Mouse (Mus musculus) hindbrain, embryonic 13.5 days (tissue): ENCODE results near the gene Igf2bp3. TPM values are rescaled to one million over a fixed set of nuclear protein-coding genes. Genes with fewer than 3 reads are reported as not detected.

Source experiments
- ATAC-seq: fragments of 200-750 bp; cut with Nextera tagmentation; 2 replicates; pipeline ENCODE4 v1.8.0; 2017; ENCODE audit warnings: moderate TSS enrichment; ENCODE audit not compliant: low FRiP score
- H3K27ac ChIP-seq: fragments of 300-500 bp; sonication (generic); 2 replicates; pipeline ENCODE4 v1.5.1; 2015; ENCODE audit warnings: inconsistent platforms, mild to moderate bottlenecking, moderate library complexity
- H3K27me3 ChIP-seq: fragments of 300-500 bp; sonication (generic); 2 replicates; pipeline ENCODE4 v1.6.1; 2015; ENCODE audit warnings: mild to moderate bottlenecking, inconsistent platforms
- H3K36me3 ChIP-seq: fragments of 300-500 bp; sonication (generic); 2 replicates; pipeline ENCODE4 v1.6.1; 2015; ENCODE audit warnings: mild to moderate bottlenecking, inconsistent platforms
- H3K4me1 ChIP-seq: fragments of 300-500 bp; sonication (generic); replicated peaks from 2 replicates; pipeline ENCODE4 v1.6.1; 2015; ENCODE audit warnings: inconsistent platforms
- H3K4me2 ChIP-seq: fragments of 300-500 bp; sonication (generic); 2 replicates; pipeline ENCODE4 v1.6.1; 2015; ENCODE audit warnings: inconsistent platforms, mild to moderate bottlenecking, moderate library complexity
- H3K4me3 ChIP-seq: fragments of 300-500 bp; sonication (generic); 2 replicates; pipeline ENCODE4 v1.5.1; 2015; ENCODE audit warnings: mild to moderate bottlenecking, inconsistent platforms
- H3K9ac ChIP-seq: fragments of 300-500 bp; sonication (generic); 2 replicates; pipeline ENCODE4 v1.6.1; 2015; ENCODE audit warnings: mild to moderate bottlenecking, inconsistent platforms
- H3K9me3 ChIP-seq: fragments of 300-500 bp; sonication (generic); 2 replicates; pipeline ENCODE4 v1.6.1; 2016; ENCODE audit warnings: inconsistent platforms
- WGBS: fragments of 180-500 bp; shearing (Covaris S2); methylation state at CpG from one replicate; pipeline ENCODE4 v1.1.7; 2015; 5-methylcytosine and 5-hydroxymethylcytosine counted together
- polyA plus RNA-seq: library from polyadenylated mRNA; unstranded; fragments of >200 nt; fragmentation: Nextera tagmentation; extraction: Ambion mirVana; gene quantifications from 2 replicates; pipeline ENCODE4 v1.2.1, GENCODE M21; 2015

The Igf2bp3 gene
- polyA plus RNA-seq, 1 experiment from 2014 or later = 45.0 TPM

- H3K27me3 ChIP-seq = no peaks in the 10 kb centered on the region
- no peak overlapping the region for H3K4me2 ChIP-seq
- no peaks in the 10 kb centered on the region for H3K9me3 ChIP-seq
- no peak for ATAC-seq
- H3K4me1 ChIP-seq = peaks cover 36% of the 10 kb centered on the region
- no peak overlapping the region for H3K4me3 ChIP-seq
- peaks cover 22% of the 10 kb centered on the region for H3K36me3 ChIP-seq
- H3K27ac ChIP-seq = no peak overlapping the region
- no peak overlapping the region for H3K9ac ChIP-seq
- WGBS = 83% methylated on average over 1 of the region's 1 CpGs
These were observed 8.3 kb downstream of the Igf2bp3 start for GRCm38 (mm10) chr6:49206416-49206815.

DNA sequence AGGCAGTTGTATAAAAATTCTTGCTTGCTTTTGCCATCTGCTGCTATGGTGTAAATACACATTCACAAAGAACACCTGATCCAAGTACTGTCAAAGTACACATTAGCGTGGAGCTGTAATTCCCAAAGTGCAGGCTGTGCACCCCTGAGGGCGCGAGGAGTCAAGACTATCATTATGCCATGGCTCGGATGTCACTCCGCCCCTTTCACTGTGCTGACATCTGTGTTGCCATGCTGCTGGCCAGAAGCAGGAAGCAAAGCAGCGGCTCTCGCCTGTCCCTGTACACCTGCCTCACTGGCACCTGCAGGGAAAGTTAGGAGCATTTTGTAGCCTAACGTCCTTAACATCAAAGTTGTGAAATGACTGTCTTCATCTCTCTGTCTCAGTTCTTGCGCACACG, 19.6 kb downstream of the Igf2bp3 start:
- Histone ChIP-seq H3K27me3 (no peaks in the 10 kb centered on the region), H3K4me2 (no peak overlapping the region), H3K9ac (no peak overlapping the region), H3K4me3 (no peak overlapping the region), H3K9me3 (0 out of 2 replicates have a peak, but pooled peaks cover 1% of the 10 kb centered on the region), H3K27ac (no peak overlapping the region), H3K36me3 (peaks cover 22% of the 10 kb centered on the region), H3K4me1 (peaks cover 10% of the 10 kb centered on the region)
- no peak for ATAC-seq
- 77% methylated on average over 10 of the region's 10 CpGs for WGBS

DNA sequence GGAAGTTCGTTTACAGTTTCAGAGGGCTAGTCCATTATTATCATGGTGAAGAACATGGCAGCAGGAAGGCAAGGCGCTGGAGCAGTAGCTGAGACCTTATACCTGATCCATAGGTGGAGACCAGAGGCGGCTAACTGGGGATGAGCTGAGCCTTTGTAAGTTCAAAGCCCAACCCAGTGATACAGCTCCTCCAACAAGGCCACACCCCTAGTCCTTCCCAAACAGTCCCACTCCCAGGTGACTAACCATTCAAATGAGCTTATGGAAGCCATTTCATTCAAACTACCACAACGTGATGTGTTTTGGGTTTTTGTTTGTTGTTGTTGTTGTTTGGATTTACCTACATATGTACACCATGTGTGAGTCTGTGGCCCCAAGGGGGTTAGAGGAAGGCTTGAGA, 20.2 kb downstream of the Igf2bp3 start:
- no peak overlapping the region for H3K4me2 ChIP-seq
- H3K4me1 ChIP-seq = peaks cover 10% of the 10 kb centered on the region
- H3K27me3 ChIP-seq = no peaks in the 10 kb centered on the region
- no peak overlapping the region for H3K9ac ChIP-seq
- 96% methylated on average over 4 of the region's 4 CpGs for WGBS
- 0 out of 2 replicates have a peak, but pooled peaks cover 3% of the 10 kb centered on the region for H3K9me3 ChIP-seq
- no peak overlapping the region for H3K27ac ChIP-seq
- no peak overlapping the region for H3K4me3 ChIP-seq
- peaks cover 22% of the 10 kb centered on the region for H3K36me3 ChIP-seq
- no peak for ATAC-seq

DNA sequence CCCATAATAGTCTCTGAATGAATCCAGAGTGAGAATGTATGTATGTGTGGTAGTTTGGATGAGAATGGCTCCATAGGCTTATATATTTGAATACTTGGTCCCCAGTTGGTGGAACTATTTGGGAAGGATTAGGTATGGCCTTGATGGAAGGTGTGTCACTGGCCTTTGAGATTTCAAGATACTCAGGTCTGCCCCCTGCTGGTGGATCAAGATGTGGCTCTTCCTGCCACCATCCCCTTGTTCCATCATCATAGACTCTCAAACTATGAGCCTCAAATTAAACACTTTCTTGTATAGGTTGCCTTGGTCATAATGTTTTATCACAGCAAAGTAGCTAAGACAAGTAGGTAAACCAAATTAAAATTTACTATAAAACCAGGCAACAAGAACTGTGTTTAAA, 25.4 kb downstream of the Igf2bp3 start:
- H3K36me3 ChIP-seq = peaks cover 7% of the 10 kb centered on the region
- H3K27me3 ChIP-seq = no peaks in the 10 kb centered on the region
- no peak overlapping the region for H3K4me3 ChIP-seq
- H3K9me3 ChIP-seq = 0 out of 2 replicates have a peak, but pooled peaks cover 3% of the 10 kb centered on the region
- H3K4me2 ChIP-seq = no peak overlapping the region
- no peak overlapping the region for H3K9ac ChIP-seq
- H3K4me1 ChIP-seq = no peaks in the 10 kb centered on the region
- no peak for ATAC-seq
- H3K27ac ChIP-seq = no peak overlapping the region

DNA sequence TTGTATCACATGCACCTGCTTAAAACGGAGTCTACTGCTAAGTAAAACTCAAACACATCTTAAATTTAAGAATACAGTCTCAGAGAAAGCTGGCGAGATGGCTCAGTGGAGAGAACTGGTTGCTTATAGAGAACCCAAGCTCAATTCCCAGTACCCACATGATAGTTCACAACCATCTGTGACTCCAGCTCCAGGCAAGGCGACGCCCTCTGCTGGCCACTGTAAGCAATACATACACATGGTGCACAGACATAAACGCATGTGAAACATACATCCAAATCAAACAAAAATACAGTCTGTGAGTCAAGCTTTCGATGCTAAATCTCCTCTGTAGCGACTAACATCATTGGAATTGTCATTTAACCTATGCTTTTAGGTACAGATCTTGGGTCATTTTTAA, 27.5 kb downstream of the Igf2bp3 start:
- Histone ChIP-seq H3K9ac (no peak overlapping the region), H3K27ac (no peak overlapping the region), H3K4me3 (no peak overlapping the region), H3K36me3 (peaks cover 7% of the 10 kb centered on the region), H3K27me3 (no peaks in the 10 kb centered on the region), H3K9me3 (0 out of 2 replicates have a peak, but pooled peaks cover 3% of the 10 kb centered on the region), H3K4me1 (no peaks in the 10 kb centered on the region), H3K4me2 (no peak overlapping the region)
- ATAC-seq = no peak
- WGBS = 89% methylated on average over 7 of the region's 7 CpGs

GRCm38 (mm10) chr6:49176018-49176417, 38.7 kb downstream of the Igf2bp3 start:
- Histone ChIP-seq H3K4me3 (no peak overlapping the region), H3K27me3 (no peaks in the 10 kb centered on the region), H3K4me2 (no peak overlapping the region), H3K27ac (no peak overlapping the region), H3K4me1 (peaks cover 3% of the 10 kb centered on the region; the same call in 1 of the 2 replicates), H3K9ac (no peak overlapping the region), H3K36me3 (no peaks in the 10 kb centered on the region), H3K9me3 (no peaks in the 10 kb centered on the region)
- ATAC-seq = no peak
- 89% methylated on average over 5 of the region's 5 CpGs for WGBS

DNA sequence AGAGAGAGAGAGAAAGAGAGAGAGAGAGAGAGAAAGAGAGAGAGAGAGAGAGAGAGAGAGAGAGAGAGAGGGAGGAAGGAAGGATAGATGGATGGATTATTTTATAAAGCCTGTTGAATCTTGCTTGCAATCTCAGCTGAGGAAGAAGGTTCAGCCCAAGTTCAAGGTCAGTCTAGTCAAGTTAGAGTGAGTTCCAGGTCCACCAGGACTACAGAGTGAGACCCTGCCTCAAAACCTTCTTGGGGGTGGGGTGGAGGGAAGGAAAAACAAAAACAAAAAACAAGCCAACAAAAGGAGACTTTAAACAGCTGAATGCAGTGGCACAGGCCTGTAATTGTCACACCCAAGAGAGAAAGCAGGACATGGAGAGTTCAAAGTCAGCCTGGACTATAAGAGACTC, 40.1 kb downstream of the Igf2bp3 start:
- H3K9me3 ChIP-seq = no peaks in the 10 kb centered on the region
- no peak for ATAC-seq
- no peak overlapping the region for H3K27ac ChIP-seq
- no peak overlapping the region for H3K9ac ChIP-seq
- H3K27me3 ChIP-seq = no peaks in the 10 kb centered on the region
- no peak overlapping the region for H3K4me2 ChIP-seq
- H3K4me1 ChIP-seq = peaks cover 3% of the 10 kb centered on the region; the same call in 1 of the 2 replicates
- H3K4me3 ChIP-seq = no peak overlapping the region
- no peaks in the 10 kb centered on the region for H3K36me3 ChIP-seq

GRCm38 (mm10) chr6:49173674-49174073, 41.1 kb downstream of the Igf2bp3 start:
- peaks cover 3% of the 10 kb centered on the region; the same call in 1 of the 2 replicates for H3K4me1 ChIP-seq
- H3K27ac ChIP-seq = no peak overlapping the region
- no peak for ATAC-seq
- H3K4me3 ChIP-seq = no peak overlapping the region
- no peak overlapping the region for H3K9ac ChIP-seq
- no peak overlapping the region for H3K4me2 ChIP-seq
- WGBS = 83% methylated on average over 4 of the region's 4 CpGs
- H3K36me3 ChIP-seq = no peaks in the 10 kb centered on the region
- no peaks in the 10 kb centered on the region for H3K9me3 ChIP-seq
- no peaks in the 10 kb centered on the region for H3K27me3 ChIP-seq

DNA sequence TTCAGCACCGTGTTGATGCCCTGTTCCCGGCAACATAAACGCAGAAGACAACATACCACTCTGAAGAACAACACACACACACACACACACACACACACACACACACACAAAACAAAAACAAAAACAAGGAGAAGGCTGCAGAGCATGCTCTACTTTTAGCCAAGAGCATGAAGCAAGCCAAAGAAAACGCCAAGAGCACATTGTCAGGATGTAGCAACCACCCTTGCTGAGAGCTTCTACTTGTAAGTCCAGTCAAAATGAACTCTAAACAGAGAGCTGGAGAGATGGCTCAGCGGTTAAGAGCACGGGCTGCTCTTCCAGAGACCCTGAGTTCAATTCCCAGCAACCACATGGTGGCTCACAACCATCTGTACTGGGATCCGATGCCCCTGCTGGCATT, 41.5 kb downstream of the Igf2bp3 start:
- Histone ChIP-seq H3K4me3 (no peak overlapping the region), H3K4me2 (no peak overlapping the region), H3K27me3 (no peaks in the 10 kb centered on the region), H3K9me3 (no peaks in the 10 kb centered on the region), H3K27ac (no peak overlapping the region), H3K9ac (no peak overlapping the region), H3K4me1 (peaks cover 3% of the 10 kb centered on the region; the same call in 1 of the 2 replicates), H3K36me3 (no peaks in the 10 kb centered on the region)
- WGBS = 93% methylated on average over 7 of the region's 7 CpGs
- ATAC-seq = no peak

- Histone ChIP-seq H3K9me3 (no peaks in the 10 kb centered on the region), H3K4me1 (peaks cover 7% of the 10 kb centered on the region), H3K4me2 (no peak overlapping the region), H3K36me3 (no peaks in the 10 kb centered on the region; the same call in 1 of the 2 replicates), H3K4me3 (no peak overlapping the region), H3K27me3 (no peaks in the 10 kb centered on the region), H3K27ac (no peak overlapping the region), H3K9ac (no peak overlapping the region)
- 82% methylated on average over 5 of the region's 5 CpGs for WGBS
- no peak for ATAC-seq
These were observed 43.5 kb downstream of the Igf2bp3 start for GRCm38 (mm10) chr6:49171216-49171615.

GRCm38 (mm10) chr6:49168648-49169047, 46.1 kb downstream of the Igf2bp3 start:
- Histone ChIP-seq H3K9ac (no peak overlapping the region), H3K27me3 (no peaks in the 10 kb centered on the region), H3K4me3 (no peak overlapping the region), H3K4me1 (peaks cover 21% of the 10 kb centered on the region), H3K9me3 (no peaks in the 10 kb centered on the region), H3K27ac (no peak overlapping the region), H3K36me3 (no peaks in the 10 kb centered on the region; the same call in 1 of the 2 replicates), H3K4me2 (no peak overlapping the region)
- 77% methylated on average over 3 of the region's 3 CpGs for WGBS
- ATAC-seq = no peak

DNA sequence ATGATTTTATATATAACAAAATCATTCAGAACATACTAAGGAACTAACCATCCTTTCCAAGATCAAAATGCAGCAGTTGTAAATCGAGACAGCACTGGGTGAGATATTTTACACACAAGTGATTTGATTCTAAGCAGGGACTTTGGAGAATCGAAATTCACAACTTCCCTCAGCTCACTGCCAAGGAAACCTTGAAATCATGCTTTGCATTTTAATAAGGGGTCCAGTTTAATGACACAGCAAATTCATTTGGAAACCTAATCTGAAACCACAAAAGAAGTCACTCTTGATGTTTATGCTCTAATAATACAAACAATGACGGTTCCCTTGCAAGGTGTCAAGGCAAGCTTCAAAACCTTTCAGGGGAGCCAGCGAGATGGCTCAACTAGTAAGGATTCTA, 47.4 kb downstream of the Igf2bp3 start:
- ATAC-seq = no peak
- H3K36me3 ChIP-seq = no peaks in the 10 kb centered on the region; the same call in 1 of the 2 replicates
- H3K9ac ChIP-seq = no peak overlapping the region
- H3K4me2 ChIP-seq = no peak overlapping the region
- peaks cover 21% of the 10 kb centered on the region for H3K4me1 ChIP-seq
- WGBS = 45% methylated on average over 4 of the region's 4 CpGs
- no peaks in the 10 kb centered on the region for H3K27me3 ChIP-seq
- H3K4me3 ChIP-seq = no peak overlapping the region
- H3K27ac ChIP-seq = no peak overlapping the region
- H3K9me3 ChIP-seq = no peaks in the 10 kb centered on the region

- 88% methylated on average over 8 of the region's 8 CpGs for WGBS
- H3K4me2 ChIP-seq = no peak overlapping the region
- no peaks in the 10 kb centered on the region; the same call in 1 of the 2 replicates for H3K36me3 ChIP-seq
- no peak for ATAC-seq
- H3K27me3 ChIP-seq = no peaks in the 10 kb centered on the region
- H3K9me3 ChIP-seq = no peaks in the 10 kb centered on the region
- H3K4me3 ChIP-seq = no peak overlapping the region
- peaks cover 21% of the 10 kb centered on the region for H3K4me1 ChIP-seq
- peak overlapping the region; percentile 30; the same call in 1 of the 2 replicates for H3K27ac ChIP-seq
- no peak overlapping the region for H3K9ac ChIP-seq
These were observed 48.4 kb downstream of the Igf2bp3 start for GRCm38 (mm10) chr6:49166318-49166717.
